In the genomic region with DNA sequence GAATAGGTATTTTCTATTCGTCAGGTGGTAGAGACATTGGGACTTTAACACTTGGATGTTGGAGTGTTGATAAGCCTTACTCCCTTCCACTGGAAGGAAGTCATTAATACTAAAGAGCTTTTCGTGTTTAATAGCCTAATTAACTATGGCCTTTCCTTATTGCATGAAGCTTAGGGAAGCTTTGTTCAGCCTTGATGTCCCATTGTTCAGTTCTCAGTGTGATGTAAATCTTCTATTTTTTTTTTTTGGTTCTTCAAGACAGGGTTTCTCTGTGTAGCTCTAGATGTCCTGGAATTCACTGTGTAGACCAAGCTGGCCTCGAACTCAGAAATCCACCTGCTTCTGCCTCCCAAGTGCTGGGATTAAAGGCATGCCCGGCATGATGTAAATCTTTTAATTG, we compare ENCODE assay signal across 19 mouse cellular contexts.
"Had no signal": no experiment of that assay in that cellular context is flagged by ENCODE, and none has a peak within 500 bp of the region (broad histone marks: within the 10 kb centered on the region; RNA-seq: fewer than 3 reads in every experiment).

No protein-coding gene starts in this region.

- H3K27ac ChIP-seq: midbrain, embryonic 10.5 days; midbrain, embryonic 12.5 days; neural tube, embryonic 13.5 days; neural tube, embryonic 15.5 days had no signal

- H3K9me3 ChIP-seq: neural tube, embryonic 13.5 days had no signal

- H3K27me3 ChIP-seq: midbrain, embryonic 12.5 days; neural tube, embryonic 13.5 days; neural tube, embryonic 15.5 days had no signal

- H3K9ac ChIP-seq: lung, embryonic 14.5 days; midbrain, embryonic 12.5 days; neural tube, embryonic 13.5 days; neural tube, embryonic 15.5 days had no signal

- H3K4me3 ChIP-seq: midbrain, embryonic 10.5 days; midbrain, embryonic 12.5 days; myocyte; neural tube, embryonic 13.5 days; neural tube, embryonic 15.5 days had no signal

- H3K4me1 ChIP-seq: midbrain, embryonic 10.5 days; midbrain, embryonic 12.5 days; neural tube, embryonic 13.5 days; neural tube, embryonic 15.5 days had no signal

- DNase-seq: lung, adult 18-20 months; lung, embryonic 14.5 days; lung, postnatal 10 days; lung, postnatal 4 days; midbrain, embryonic 14.5 days; retina, postnatal 1 day; right cerebral cortex, adult 18-20 months; right cerebral cortex, postnatal 25 days; right cerebral cortex, postnatal 4 days; spleen, adult 18-20 months; thymus, adult 2 months; thymus, postnatal 25 days; thymus, postnatal 4 days had no signal

- H3K4me2 ChIP-seq: lung, embryonic 14.5 days; midbrain, embryonic 12.5 days; neural tube, embryonic 13.5 days; neural tube, embryonic 15.5 days had no signal

- ATAC-seq: midbrain, embryonic 16.5 days had no signal
